Mouse (Mus musculus): ENCODE measurements around the gene Cox10. TPM values are rescaled to one million over a fixed set of nuclear protein-coding genes. Genes with fewer than 3 reads are reported as not detected.
A peak's percentile ranks its signal among the peaks of the same experiment; 100 is the strongest.

Gene Cox10
- total RNA-seq, 2 experiments from 2014 or later = 22.0 to 27.4 TPM

- Histone ChIP-seq H3K4me3 (no peak overlapping the region), H3K27ac (no peak overlapping the region)
- DNase-seq (ENCODE audit: extremely low spot score in 1 of 2, low spot score in 2 of 2) = no peak
- no peak for TF ChIP-seq CTCF (IDR thresholded peaks at IDR 0.05)
- intact Hi-C loops (cut with DNase I) = no loop called here
These were observed 109.9 kb downstream of the Cox10 start for GRCm38 (mm10) chr11:63969205-63969910.

DNA sequence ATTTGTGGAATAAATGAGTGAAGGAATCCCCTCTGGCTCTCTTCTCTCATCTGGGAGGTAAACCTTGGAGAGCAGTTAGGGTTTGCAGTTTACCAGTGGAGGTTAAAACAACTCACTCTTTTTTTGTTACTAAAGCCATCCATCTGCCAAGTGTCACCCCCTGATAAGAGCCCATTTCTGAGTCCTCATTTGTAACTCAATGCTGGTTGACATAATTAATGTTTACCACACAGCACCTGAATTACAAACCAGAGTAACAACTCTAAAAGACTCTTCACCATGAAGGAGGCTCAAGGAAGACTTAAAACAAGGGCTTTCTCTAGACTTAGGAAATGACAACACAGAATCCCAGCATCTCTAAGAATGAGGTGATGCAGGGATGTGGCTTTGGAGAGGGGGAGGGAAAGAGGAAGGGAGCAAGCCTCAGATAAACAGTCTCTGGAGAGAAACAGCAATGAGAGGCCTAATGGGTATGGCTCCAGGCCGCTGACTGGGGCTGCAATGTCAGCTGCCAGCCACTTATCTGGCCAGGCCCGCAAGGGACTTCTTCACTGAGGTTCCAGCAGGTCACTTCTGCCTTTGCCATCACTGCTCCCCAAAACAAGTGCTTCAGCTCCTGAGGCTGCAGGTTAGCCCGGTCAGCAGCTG is 110.8 kb downstream of the Cox10 start:
- intact Hi-C loops (cut with DNase I) = no loop called here
- no peak for DNase-seq (ENCODE audit: extremely low spot score in 1 of 2, low spot score in 2 of 2)
- no peak overlapping the region for H3K27ac ChIP-seq
- no peak for TF ChIP-seq CTCF (IDR thresholded peaks at IDR 0.05)
- H3K4me3 ChIP-seq = no peak overlapping the region

DNA sequence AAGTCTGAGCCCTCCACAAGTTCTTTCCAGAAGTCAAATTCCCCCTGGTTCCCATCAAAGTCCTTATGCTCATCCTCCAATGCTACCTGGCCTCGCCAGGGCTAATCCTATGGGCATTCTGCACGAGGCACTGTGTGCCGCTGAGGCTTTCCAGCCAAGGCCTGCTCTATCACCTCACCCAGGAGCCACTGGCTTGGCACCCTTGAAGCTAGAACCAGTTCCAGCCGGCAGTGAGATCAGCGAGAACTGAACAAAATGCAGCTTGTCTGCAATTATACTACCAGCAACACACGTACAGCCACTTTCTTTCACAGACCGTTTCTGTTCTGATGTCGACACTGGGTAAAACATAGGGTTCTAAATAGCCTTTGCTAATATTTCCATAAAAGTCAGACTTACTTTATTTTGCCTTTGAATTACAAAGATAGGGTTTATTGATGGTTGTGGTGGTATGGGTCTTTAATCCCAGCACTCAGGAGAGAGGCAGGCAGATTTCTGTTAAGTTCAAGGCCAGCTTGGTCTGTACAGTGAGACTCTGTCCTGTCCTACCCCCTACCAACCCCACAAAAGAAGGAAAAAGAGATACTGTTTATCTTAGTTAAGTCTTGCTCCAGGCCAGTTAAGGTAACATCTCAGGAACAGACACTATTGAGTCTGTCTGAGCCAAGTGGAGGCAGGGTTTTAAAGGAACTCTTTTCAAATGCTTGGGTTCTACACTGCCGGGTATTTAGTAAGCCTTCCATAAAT is 111.5 kb downstream of the Cox10 start:
- TF ChIP-seq CTCF (IDR thresholded peaks at IDR 0.05) = no peak
- H3K4me3 ChIP-seq = no peak overlapping the region
- no peak overlapping the region for H3K27ac ChIP-seq
- intact Hi-C loops (cut with DNase I) = no loop called here
- no peak for DNase-seq (ENCODE audit: extremely low spot score in 1 of 2, low spot score in 2 of 2)

- TF ChIP-seq CTCF (IDR thresholded peaks at IDR 0.05) = no peak
- intact Hi-C loops (cut with DNase I) = no loop called here
- DNase-seq (ENCODE audit: extremely low spot score in 1 of 2, low spot score in 2 of 2) = no peak
These were observed 113.8 kb downstream of the Cox10 start for GRCm38 (mm10) chr11:63965437-63965836.

GRCm38 (mm10) chr11:63957207-63957606 is 122.1 kb downstream of the Cox10 start:
- Histone ChIP-seq H3K4me3 (no peak overlapping the region), H3K27ac (no peak overlapping the region)
- peak; percentile 14 for TF ChIP-seq CTCF (IDR thresholded peaks at IDR 0.05)
- intact Hi-C loops (cut with DNase I) = no loop called here
- no peak for DNase-seq (ENCODE audit: extremely low spot score in 1 of 2, low spot score in 2 of 2)

More at GRCm38 (mm10) chr11:63965437-63965836, 113.8 kb downstream of the Cox10 start:
- Histone ChIP-seq H3K27ac (no peak overlapping the region), H3K4me3 (no peak overlapping the region)

DNA sequence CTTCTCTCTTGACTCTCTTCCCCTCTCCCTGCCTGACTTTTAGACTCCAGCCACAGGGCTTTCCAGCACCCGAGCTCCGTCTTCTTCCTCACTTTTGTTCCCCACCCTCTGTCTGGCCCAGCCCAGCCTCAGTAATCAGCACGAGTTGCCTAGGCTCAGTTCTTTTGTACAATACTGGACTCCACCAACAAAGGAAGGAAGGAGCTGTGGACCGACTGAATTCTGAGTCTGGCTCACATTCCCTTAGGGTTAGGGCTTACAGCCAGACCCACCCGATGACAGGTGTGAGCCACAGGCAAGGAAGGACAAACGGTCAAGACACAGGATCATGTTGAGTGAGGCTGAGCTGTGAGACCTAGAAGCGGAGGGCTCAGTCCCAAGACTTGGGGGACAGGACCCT is 122.5 kb downstream of the Cox10 start:
- no peak overlapping the region for H3K4me3 ChIP-seq
- no peak overlapping the region for H3K27ac ChIP-seq
- no peak for TF ChIP-seq CTCF (IDR thresholded peaks at IDR 0.05)
- intact Hi-C loops (cut with DNase I) = no loop called here
- no peak for DNase-seq (ENCODE audit: extremely low spot score in 1 of 2, low spot score in 2 of 2)

DNA sequence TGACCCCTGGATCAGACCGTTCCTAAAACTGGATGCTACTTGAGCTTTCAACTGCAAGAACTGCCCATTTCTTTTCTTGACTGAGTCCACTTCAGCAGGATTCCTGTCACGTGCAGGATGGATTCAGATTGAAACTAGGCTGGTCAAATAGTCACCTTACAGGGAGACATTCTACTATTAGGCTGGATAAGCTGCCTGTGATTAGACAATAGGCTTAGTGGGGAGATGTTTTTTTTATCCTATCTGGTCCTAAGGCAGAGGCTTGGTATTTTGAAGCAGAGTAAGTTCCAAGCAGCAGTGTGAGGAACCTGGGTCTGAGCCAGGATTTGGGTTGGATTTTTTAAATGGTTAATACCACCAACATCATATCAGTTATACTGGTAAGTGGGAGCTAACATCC is 125.4 kb downstream of the Cox10 start:
- Histone ChIP-seq H3K27ac (no peak overlapping the region), H3K4me3 (no peak overlapping the region)
- no peak for DNase-seq (ENCODE audit: extremely low spot score in 1 of 2, low spot score in 2 of 2)
- TF ChIP-seq CTCF (IDR thresholded peaks at IDR 0.05) = no peak
- intact Hi-C loops (cut with DNase I) = no loop called here

DNA sequence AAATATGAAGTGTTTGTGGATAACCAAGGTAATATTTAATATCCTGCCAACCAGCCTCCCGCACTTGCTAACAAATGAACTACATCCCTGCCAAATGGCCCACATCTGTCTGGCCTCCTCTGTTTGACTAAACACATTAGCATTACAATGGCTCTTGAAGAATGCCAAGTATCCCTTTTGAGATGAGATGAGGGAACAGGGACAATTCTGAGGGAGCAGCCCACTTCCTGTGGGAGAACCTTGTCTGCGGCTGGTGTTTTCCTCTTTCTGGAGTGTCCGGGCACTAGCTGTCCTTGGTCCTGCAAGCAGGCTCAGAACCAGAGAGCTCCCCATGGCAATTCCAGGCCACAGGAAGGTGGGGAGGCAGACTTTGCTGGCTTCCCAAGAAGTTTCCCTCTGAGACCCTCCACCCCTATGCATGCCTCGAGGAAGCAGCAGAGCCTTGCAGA is 126.5 kb downstream of the Cox10 start:
- no peak overlapping the region for H3K27ac ChIP-seq
- DNase-seq (ENCODE audit: extremely low spot score in 1 of 2, low spot score in 2 of 2) = no peak
- H3K4me3 ChIP-seq = no peak overlapping the region
- intact Hi-C loops (cut with DNase I) = no loop called here
- TF ChIP-seq CTCF (IDR thresholded peaks at IDR 0.05) = no peak

- intact Hi-C loops (cut with DNase I) = no loop called here
- no peak for TF ChIP-seq CTCF (IDR thresholded peaks at IDR 0.05)
- DNase-seq (ENCODE audit: extremely low spot score in 1 of 2, low spot score in 2 of 2) = no peak
- H3K27ac ChIP-seq = no peak overlapping the region
- peak overlapping the region; percentile 14; the same call in 1 of the 2 replicates for H3K4me3 ChIP-seq
These were observed 127.2 kb downstream of the Cox10 start for GRCm38 (mm10) chr11:63951831-63952631.

DNA sequence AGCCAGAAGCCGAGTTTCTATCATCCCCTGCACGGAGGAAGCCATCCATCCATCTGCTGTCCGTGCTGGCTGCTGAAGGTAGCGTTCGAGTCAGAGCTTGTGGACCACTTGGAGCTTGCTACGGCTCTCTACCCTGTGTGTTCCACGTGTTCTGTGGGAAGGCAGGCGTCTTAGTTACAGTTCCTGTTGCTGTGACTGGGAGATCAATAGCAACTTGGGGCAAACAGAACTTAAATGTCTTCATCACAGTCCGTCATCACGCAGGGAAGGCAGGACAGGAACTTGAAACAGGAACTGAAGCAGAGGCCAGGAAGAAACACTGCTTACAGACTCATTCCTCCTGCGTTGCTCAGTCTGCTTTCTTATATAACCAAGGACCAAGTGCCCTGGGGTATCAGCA is 130.9 kb downstream of the Cox10 start:
- intact Hi-C loops (cut with DNase I) = no loop called here
- H3K27ac ChIP-seq = no peak overlapping the region
- TF ChIP-seq CTCF (IDR thresholded peaks at IDR 0.05) = no peak
- DNase-seq (ENCODE audit: extremely low spot score in 1 of 2, low spot score in 2 of 2) = no peak
- no peak overlapping the region for H3K4me3 ChIP-seq

- intact Hi-C loops (cut with DNase I) = no loop called here
- DNase-seq (ENCODE audit: extremely low spot score in 1 of 2, low spot score in 2 of 2) = no peak
- TF ChIP-seq CTCF (IDR thresholded peaks at IDR 0.05) = no peak
- Histone ChIP-seq H3K27ac (no peak overlapping the region), H3K4me3 (no peak overlapping the region)
These were observed 132.2 kb downstream of the Cox10 start for GRCm38 (mm10) chr11:63947024-63947423.

Data from left cerebral cortex, adult 2 months (tissue).